ENCODE assay signal across 22 mouse cellular contexts in genomic region chr16:52262582-52262981, GRCm38 (mm10).
DNase-seq lines count a peak whose midpoint lies in the region; ATAC-seq lines count a peak whose summit lies in the region.
"Had no signal": no experiment of that assay in that cellular context is flagged by ENCODE, and none has a peak within 500 bp of the region (broad histone marks: within the 10 kb centered on the region; RNA-seq: fewer than 3 reads in every experiment).

No protein-coding gene starts in this region.

- DNase-seq in embryo, embryonic 10.5 days (ENCODE audit: low spot score): peak; percentile 14
- no peak for DNase-seq in embryo, embryonic 9.5 days (ENCODE audit: extremely low spot score)
- DNase-seq in kidney, adult 9 months: no peak
- DNase-seq in neural tube, embryonic 11.5 days (ENCODE audit: low spot score): no peak
- no peak for DNase-seq in neural tube, embryonic 10.5 days (ENCODE audit: extremely low spot score, low spot score)
- DNase-seq in adrenal gland, postnatal 10 days: no peak
- DNase-seq in layer of hippocampus, adult 9-10 months (ENCODE audit: low spot score): no peak
- DNase-seq: adrenal gland, postnatal 25 days; cerebellum, adult 18-20 months; cerebellum, adult 9-11 months; cerebellum, postnatal 36 days; gastrocnemius, postnatal 14 days; heart, adult 2 months; heart, postnatal 14 days had no signal

- ATAC-seq in kidney, embryonic 15.5 days (replicated peaks; ENCODE audit: low FRiP score): no peak; the same call in 1 of the 2 replicates
- peak; percentile 38; the same call in 1 of the 2 replicates for ATAC-seq in neural tube, embryonic 11.5 days (ENCODE audit: insufficient read depth, low FRiP score, low TSS enrichment)
- ATAC-seq: activated CD4-positive, CD25-positive, alpha-beta regulatory T cell, adult 4 months; forebrain, embryonic 16.5 days; hindbrain, postnatal 0 days had no signal

- no peak overlapping the region for H3K4me3 ChIP-seq in kidney, embryonic 15.5 days (replicated peaks)
- H3K4me3 ChIP-seq in neural tube, embryonic 11.5 days (ENCODE audit: low read depth, low read length): no peak overlapping the region
- H3K4me3 ChIP-seq: heart, adult 2 months; heart, embryonic 15.5 days; hindbrain, embryonic 13.5 days had no signal

- peaks cover 26% of the 10 kb centered on the region; the same call in 1 of the 2 replicates for H3K36me3 ChIP-seq in kidney, embryonic 15.5 days
- H3K36me3 ChIP-seq in neural tube, embryonic 11.5 days (ENCODE audit: control insufficient read depth, insufficient read depth, low read length): no peaks in the 10 kb centered on the region
- H3K36me3 ChIP-seq: heart, embryonic 15.5 days; hindbrain, embryonic 13.5 days had no signal

- peak overlapping the region; percentile 23; the same call in 1 of the 2 replicates for H3K27ac ChIP-seq in kidney, embryonic 15.5 days
- H3K27ac ChIP-seq in neural tube, embryonic 11.5 days (ENCODE audit: low read depth, low read length): no peak overlapping the region
- H3K27ac ChIP-seq: heart, adult 2 months; heart, embryonic 15.5 days; hindbrain, embryonic 13.5 days; hindbrain, postnatal 0 days had no signal

- H3K4me1 ChIP-seq in kidney, embryonic 15.5 days: no peaks in the 10 kb centered on the region
- no peaks in the 10 kb centered on the region for H3K4me1 ChIP-seq in neural tube, embryonic 11.5 days (ENCODE audit: control insufficient read depth, insufficient read depth, low read length)
- H3K4me1 ChIP-seq: heart, embryonic 15.5 days; hindbrain, embryonic 13.5 days had no signal

- WGBS in kidney, embryonic 15.5 days: 58% methylated on average over 1 of the region's 1 CpGs
- WGBS in neural tube, embryonic 11.5 days: 44% methylated on average over 1 of the region's 1 CpGs

- no peak overlapping the region for H3K9ac ChIP-seq in kidney, embryonic 15.5 days
- no peak overlapping the region for H3K9ac ChIP-seq in neural tube, embryonic 11.5 days (ENCODE audit: low read length)
- H3K9ac ChIP-seq: heart, embryonic 15.5 days; hindbrain, embryonic 13.5 days had no signal

- H3K4me2 ChIP-seq in kidney, embryonic 15.5 days: no peak overlapping the region
- H3K4me2 ChIP-seq in neural tube, embryonic 11.5 days (ENCODE audit: low read depth): no peak overlapping the region
- H3K4me2 ChIP-seq: heart, embryonic 11.5 days; heart, embryonic 15.5 days; hindbrain, embryonic 13.5 days had no signal

- H3K9me3 ChIP-seq in kidney, embryonic 15.5 days (replicated peaks): no peaks in the 10 kb centered on the region
- no peaks in the 10 kb centered on the region for H3K9me3 ChIP-seq in neural tube, embryonic 11.5 days (ENCODE audit: control insufficient read depth, low read length)
- H3K9me3 ChIP-seq: heart, embryonic 15.5 days; hindbrain, embryonic 13.5 days had no signal

- no peaks in the 10 kb centered on the region for H3K27me3 ChIP-seq in kidney, embryonic 15.5 days
- H3K27me3 ChIP-seq in neural tube, embryonic 11.5 days (ENCODE audit: control insufficient read depth, insufficient read depth, low read length): no peaks in the 10 kb centered on the region
- H3K27me3 ChIP-seq: heart, embryonic 15.5 days; hindbrain, embryonic 13.5 days; Patski had no signal
